Mouse (Mus musculus) CH12.LX (cell line): ENCODE measurements around the gene Caln1.

ENCODE experiments used
- CHD2 ChIP-seq: IDR thresholded peaks from 2 replicates; pipeline ENCODE4 v1.6.1; 2011; ENCODE audit warnings: low read length, improper control_type of control experiment
- CTCF ChIP-seq, 2 experiments: IDR thresholded peaks in 1 of 2; conservative IDR thresholded peaks in 1 of 2; 2 replicates each; pipeline ENCODE4 v1.5.1; 2011 to 2012; ENCODE audit warnings: low read depth in 2 of 2, low read length in 2 of 2, improper control_type of control experiment in 1 of 2, inconsistent platforms in 1 of 2, mild to moderate bottlenecking in 1 of 2, moderate library complexity in 1 of 2
- GABPA ChIP-seq: IDR thresholded peaks from 2 replicates; pipeline ENCODE4 v1.6.1; 2012; ENCODE audit warnings: low read depth, low read length, improper control_type of control experiment, inconsistent platforms; ENCODE audit not compliant: insufficient replicate concordance
- KAT2A ChIP-seq: IDR thresholded peaks from 2 replicates; pipeline ENCODE4 v1.6.1; 2012; ENCODE audit warnings: low read length, improper control_type of control experiment, inconsistent platforms; ENCODE audit not compliant: insufficient replicate concordance
- MAZ ChIP-seq: IDR thresholded peaks from 2 replicates; pipeline ENCODE4 v1.6.1; 2012; ENCODE audit warnings: low read depth, mild to moderate bottlenecking, inconsistent platforms, low read length, improper control_type of control experiment, moderate library complexity
- NELFE ChIP-seq: IDR thresholded peaks from 2 replicates; pipeline ENCODE4 v1.6.1; 2011; ENCODE audit warnings: low read depth, low read length, improper control_type of control experiment
- POLR2A ChIP-seq: IDR thresholded peaks from 2 replicates; pipeline ENCODE4 v1.6.1; 2011; ENCODE audit warnings: low read depth, mild to moderate bottlenecking, improper control_type of control experiment, low read length
- POLR2AphosphoS2 ChIP-seq: IDR thresholded peaks from 2 replicates; pipeline ENCODE4 v1.6.1; 2011; ENCODE audit warnings: low read depth, low read length, improper control_type of control experiment
- TBP ChIP-seq: conservative IDR thresholded peaks from 2 replicates; pipeline ENCODE4 v1.6.1; 2011; ENCODE audit warnings: low read depth, low read length, improper control_type of control experiment
- ZC3H11A ChIP-seq: IDR thresholded peaks from 2 replicates; pipeline ENCODE4 v1.6.1; 2012; ENCODE audit warnings: low read depth, mild to moderate bottlenecking, inconsistent platforms, low read length, improper control_type of control experiment
- ZNF384 ChIP-seq: IDR thresholded peaks from 2 replicates; pipeline ENCODE4 v1.6.1; 2012; ENCODE audit warnings: low read depth, low read length, improper control_type of control experiment, inconsistent platforms

- TF ChIP-seq POLR2A (no peak), POLR2AphosphoS2 (no peak), CTCF (conservative IDR thresholded peaks at IDR 0.05 in 1 of 2, IDR thresholded peaks at IDR 0.05 in 1 of 2; ENCODE audit: low read depth in 2 of 2, low read length in 2 of 2) (peak in 1 of 2 experiments; percentile 10; a peak in 1 of 4 replicates), NELFE (no peak), KAT2A (no peak), TBP (no peak), CHD2 (no peak), ZNF384 (no peak), GABPA (no peak), MAZ (no peak), ZC3H11A (no peak)
Observed at GRCm38 (mm10) chr5:130811966-130812365, 442.7 kb downstream of the Caln1 start.
